8 mouse cellular contexts compared by ENCODE assay signal in genomic region chr11:119362769-119363533, GRCm38 (mm10). TPM values are rescaled to one million over a fixed set of nuclear protein-coding genes. Genes with fewer than 3 reads are reported as not detected.
A peak's percentile ranks its signal among the peaks of the same experiment; 100 is the strongest.
DNase-seq lines count a peak whose midpoint lies in the region; ATAC-seq lines count a peak whose summit lies in the region.

No protein-coding gene starts in this region.

- peaks cover 9% of the 10 kb centered on the region for H3K36me3 ChIP-seq in kidney, embryonic 16.5 days (ENCODE audit: insufficient read depth, low read length)
- H3K36me3 ChIP-seq in embryonic facial prominence, embryonic 14.5 days (ENCODE audit: control insufficient read depth, insufficient read depth, low read length) = peaks cover 40% of the 10 kb centered on the region; the same call in 1 of the 2 replicates
- peaks cover 63% of the 10 kb centered on the region for H3K36me3 ChIP-seq in limb, embryonic 12.5 days
- no peaks in the 10 kb centered on the region for H3K36me3 ChIP-seq in neural tube, embryonic 15.5 days

- no peaks in the 10 kb centered on the region for H3K9me3 ChIP-seq in kidney, embryonic 16.5 days (ENCODE audit: low read length)
- H3K9me3 ChIP-seq in embryonic facial prominence, embryonic 14.5 days (ENCODE audit: control insufficient read depth, low read length) = no peaks in the 10 kb centered on the region
- H3K9me3 ChIP-seq in limb, embryonic 12.5 days = no peaks in the 10 kb centered on the region
- no peaks in the 10 kb centered on the region for H3K9me3 ChIP-seq in neural tube, embryonic 15.5 days (replicated peaks)

- H3K27me3 ChIP-seq in kidney, embryonic 16.5 days (ENCODE audit: insufficient read depth, low read length) = no peaks in the 10 kb centered on the region
- H3K27me3 ChIP-seq in embryonic facial prominence, embryonic 14.5 days (replicated peaks; ENCODE audit: control insufficient read depth, insufficient read depth, low read length) = no peaks in the 10 kb centered on the region
- H3K27me3 ChIP-seq in limb, embryonic 12.5 days = no peaks in the 10 kb centered on the region
- H3K27me3 ChIP-seq in neural tube, embryonic 15.5 days (replicated peaks) = no peaks in the 10 kb centered on the region

- H3K9ac ChIP-seq in kidney, embryonic 16.5 days (replicated peaks; ENCODE audit: low read length) = no peak overlapping the region
- H3K9ac ChIP-seq in embryonic facial prominence, embryonic 14.5 days (ENCODE audit: low read depth, low read length) = no peak overlapping the region
- no peak overlapping the region for H3K9ac ChIP-seq in limb, embryonic 12.5 days (replicated peaks)
- H3K9ac ChIP-seq in neural tube, embryonic 15.5 days (replicated peaks) = no peak overlapping the region

- H3K27ac ChIP-seq in kidney, embryonic 16.5 days (ENCODE audit: low read length) = no peak overlapping the region
- H3K27ac ChIP-seq in embryonic facial prominence, embryonic 14.5 days (replicated peaks; ENCODE audit: low read depth, low read length) = no peak overlapping the region
- H3K27ac ChIP-seq in limb, embryonic 12.5 days = no peak overlapping the region
- no peak overlapping the region for H3K27ac ChIP-seq in neural tube, embryonic 15.5 days (replicated peaks)

- 0 out of 2 replicates have a peak overlapping the region, but pooled peaks have one; percentile 6 for H3K4me2 ChIP-seq in kidney, embryonic 16.5 days (replicated peaks; ENCODE audit: low read depth, low read length)
- H3K4me2 ChIP-seq in embryonic facial prominence, embryonic 14.5 days (ENCODE audit: low read depth, low read length) = 0 out of 2 replicates have a peak overlapping the region, but pooled peaks have one; percentile 15
- H3K4me2 ChIP-seq in limb, embryonic 12.5 days = peak overlapping the region; percentile 17; the same call in 1 of the 2 replicates
- H3K4me2 ChIP-seq in neural tube, embryonic 15.5 days = peak overlapping the region; percentile 52

- H3K4me1 ChIP-seq in kidney, embryonic 16.5 days (ENCODE audit: insufficient read depth, low read length) = no peaks in the 10 kb centered on the region
- H3K4me1 ChIP-seq in embryonic facial prominence, embryonic 14.5 days (ENCODE audit: control insufficient read depth, insufficient read depth, low read length) = no peaks in the 10 kb centered on the region
- no peaks in the 10 kb centered on the region; the same call in 1 of the 2 replicates for H3K4me1 ChIP-seq in limb, embryonic 12.5 days (replicated peaks)
- peaks cover 8% of the 10 kb centered on the region for H3K4me1 ChIP-seq in neural tube, embryonic 15.5 days

- DNase-seq in kidney, adult 8-10 months = no peak
- DNase-seq in embryonic facial prominence, embryonic 14.5 days (ENCODE audit: low spot score) = peak; percentile 36
- no peak for DNase-seq in gastrocnemius, postnatal 10 days
- DNase-seq in urinary bladder, adult 2 months (ENCODE audit: low spot score) = no peak
- DNase-seq in adrenal gland, postnatal 10 days = no peak

- WGBS in kidney, embryonic 16.5 days = 33% methylated on average over 11 of the region's 11 CpGs
- 39% methylated on average over 11 of the region's 11 CpGs for WGBS in embryonic facial prominence, embryonic 14.5 days
- WGBS in limb, embryonic 12.5 days = 42% methylated on average over 11 of the region's 11 CpGs
- 16% methylated on average over 10 of the region's 11 CpGs for WGBS in neural tube, embryonic 15.5 days

- no peak overlapping the region for H3K4me3 ChIP-seq in kidney, embryonic 16.5 days (ENCODE audit: low read length)
- no peak overlapping the region for H3K4me3 ChIP-seq in embryonic facial prominence, embryonic 14.5 days (ENCODE audit: low read depth, low read length)
- no peak overlapping the region for H3K4me3 ChIP-seq in limb, embryonic 12.5 days (replicated peaks)
- peak overlapping the region; percentile 25 for H3K4me3 ChIP-seq in neural tube, embryonic 15.5 days (replicated peaks)

- peak; percentile 75; the same call in 1 of the 2 replicates for ATAC-seq in kidney, embryonic 16.5 days (ENCODE audit: low FRiP score, low TSS enrichment)
- peak; percentile 53; the same call in 1 of the 2 replicates for ATAC-seq in embryonic facial prominence, embryonic 14.5 days (ENCODE audit: low read depth)
- no peak for ATAC-seq in limb, embryonic 12.5 days (ENCODE audit: insufficient number of reproducible peaks, insufficient read depth, low FRiP score, low TSS enrichment, low read depth)
- ATAC-seq in neural tube, embryonic 15.5 days (ENCODE audit: low FRiP score) = peak; percentile 41

RNA-seq across cellular contexts. Expression of gene Slc26a11, which starts 7.6 kb away (rescaled TPM):
- polyA plus RNA-seq in kidney, embryonic 16.5 days (2015; fragmentation: Nextera tagmentation; extraction: Ambion mirVana) = 11.3 and 12.5 TPM in 2 replicates
- 7.8 and 8.4 TPM in 2 replicates for polyA plus RNA-seq in embryonic facial prominence, embryonic 14.5 days (2014; fragmentation: Nextera tagmentation; extraction: Ambion mirVana)
- 12.2 and 12.4 TPM in 2 replicates for polyA plus RNA-seq in limb, embryonic 12.5 days (2016; fragmentation: Nextera tagmentation; extraction: Ambion mirVana)
- polyA plus RNA-seq in neural tube, embryonic 15.5 days (2015; fragmentation: Nextera tagmentation; extraction: Ambion mirVana) = 5.8 and 7.3 TPM in 2 replicates
- 1 to 10 TPM; 2.6 to 4.0 TPM for total RNA-seq in gastrocnemius, postnatal 10 days (2021)
- 10.0 and 11.7 TPM in 2 replicates for polyA plus RNA-seq in urinary bladder, adult 2 months (2012; rRNA removed)
- total RNA-seq in adrenal gland, postnatal 10 days (2021) = 1 to 10 TPM; 6.3 to 6.6 TPM

RNA-seq across cellular contexts. Expression of gene Sgsh, which starts 7.6 kb away (rescaled TPM):
- 8.3 and 8.7 TPM in 2 replicates for polyA plus RNA-seq in kidney, embryonic 16.5 days (2015; fragmentation: Nextera tagmentation; extraction: Ambion mirVana)
- 7.2 and 7.3 TPM in 2 replicates for polyA plus RNA-seq in embryonic facial prominence, embryonic 14.5 days (2014; fragmentation: Nextera tagmentation; extraction: Ambion mirVana)
- 5.5 and 6.1 TPM in 2 replicates for polyA plus RNA-seq in limb, embryonic 12.5 days (2016; fragmentation: Nextera tagmentation; extraction: Ambion mirVana)
- polyA plus RNA-seq in neural tube, embryonic 15.5 days (2015; fragmentation: Nextera tagmentation; extraction: Ambion mirVana) = 4.7 and 5.6 TPM in 2 replicates
- total RNA-seq in gastrocnemius, postnatal 10 days (2021) = 1 to 10 TPM; 5.2 to 5.7 TPM
- 8.2 and 11.6 TPM in 2 replicates for polyA plus RNA-seq in urinary bladder, adult 2 months (2012; rRNA removed)
- total RNA-seq in adrenal gland, postnatal 10 days (2021) = 10 to 100 TPM; 11.6 to 15.9 TPM

RNA-seq across cellular contexts. Expression of gene Rnf213, which starts 29.9 kb away (rescaled TPM):
- polyA plus RNA-seq in kidney, embryonic 16.5 days (2015; fragmentation: Nextera tagmentation; extraction: Ambion mirVana) = 5.5 and 5.6 TPM in 2 replicates
- 5.0 and 5.3 TPM in 2 replicates for polyA plus RNA-seq in embryonic facial prominence, embryonic 14.5 days (2014; fragmentation: Nextera tagmentation; extraction: Ambion mirVana)
- 2.6 and 3.4 TPM in 2 replicates for polyA plus RNA-seq in limb, embryonic 12.5 days (2016; fragmentation: Nextera tagmentation; extraction: Ambion mirVana)
- polyA plus RNA-seq in neural tube, embryonic 15.5 days (2015; fragmentation: Nextera tagmentation; extraction: Ambion mirVana) = 1.1 and 3.9 TPM in 2 replicates
- 10 to 100 TPM in 1 of 2 experiments, 1 to 10 TPM in 1; 6.9 to 10.1 TPM for total RNA-seq in gastrocnemius, postnatal 10 days (2021)
- polyA plus RNA-seq in urinary bladder, adult 2 months (2012; rRNA removed) = 42.4 and 42.5 TPM in 2 replicates
- 10 to 100 TPM; 19.7 to 29.9 TPM for total RNA-seq in adrenal gland, postnatal 10 days (2021)

RNA-seq across cellular contexts. Expression of gene Card14, which starts 55.4 kb away (rescaled TPM):
- polyA plus RNA-seq in kidney, embryonic 16.5 days (2015; fragmentation: Nextera tagmentation; extraction: Ambion mirVana) = 0.36 and 0.52 TPM in 2 replicates
- polyA plus RNA-seq in embryonic facial prominence, embryonic 14.5 days (2014; fragmentation: Nextera tagmentation; extraction: Ambion mirVana) = 0.93 and 1.4 TPM in 2 replicates
- polyA plus RNA-seq in limb, embryonic 12.5 days (2016; fragmentation: Nextera tagmentation; extraction: Ambion mirVana) = 0.27 and 0.56 TPM in 2 replicates
- 0.33 and 0.69 TPM in 2 replicates for polyA plus RNA-seq in neural tube, embryonic 15.5 days (2015; fragmentation: Nextera tagmentation; extraction: Ambion mirVana)
- total RNA-seq in gastrocnemius, postnatal 10 days (2021) = 1 to 10 TPM in 1 of 2 experiments, under 1 TPM in 1; 0.77 to 1.3 TPM
- polyA plus RNA-seq in urinary bladder, adult 2 months (2012; rRNA removed) = 4.7 and 5.0 TPM in 2 replicates
- total RNA-seq in adrenal gland, postnatal 10 days (2021) = under 1 TPM; 0.30 to 0.33 TPM
